Mouse (Mus musculus): ENCODE data around the gene Iqca. TPM values are rescaled to one million over a fixed set of nuclear protein-coding genes. Genes with fewer than 3 reads are reported as not detected.

The Iqca gene
- polyA plus RNA-seq, 1 experiment from 2014 or later: 1.6 TPM

GRCm38 (mm10) chr1:90131982-90132381, 21.2 kb downstream of the Iqca start:
- Histone ChIP-seq H3K4me1 (replicated peaks) (peaks cover 42% of the 10 kb centered on the region), H3K9ac (no peak overlapping the region), H3K4me2 (peak overlapping the region; percentile 6; the same call in 1 of the 2 replicates), H3K27me3 (0 out of 2 replicates have a peak, but pooled peaks cover 4% of the 10 kb centered on the region), H3K27ac (peak overlapping the region; percentile 80), H3K9me3 (no peaks in the 10 kb centered on the region), H3K36me3 (no peaks in the 10 kb centered on the region), H3K4me3 (no peak overlapping the region)
- WGBS: 49% methylated on average over 7 of the region's 7 CpGs
- 0 out of 2 replicates have a peak, but pooled peaks have one; percentile 49 for ATAC-seq (ENCODE audit: low FRiP score)

DNA sequence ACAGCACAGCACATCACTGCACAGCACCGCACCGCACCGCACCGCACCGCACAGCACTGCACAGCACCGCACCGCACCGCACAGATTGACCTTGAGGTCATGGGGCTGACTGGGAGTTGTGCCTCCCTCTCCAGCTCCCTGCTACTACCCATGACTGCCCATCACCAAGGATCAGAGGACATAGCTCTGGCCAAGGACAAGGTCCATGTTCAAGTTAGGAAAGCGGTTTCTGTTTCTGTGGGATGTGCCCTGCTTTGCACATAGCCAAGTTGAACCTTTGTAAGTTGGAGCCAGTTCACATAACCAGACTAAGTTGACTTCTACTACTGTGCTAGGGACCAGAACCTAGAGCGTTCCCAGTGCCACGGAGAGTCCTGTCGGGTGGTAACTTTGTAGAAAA, 28.6 kb downstream of the Iqca start:
- no peaks in the 10 kb centered on the region; the same call in 1 of the 2 replicates for H3K4me1 ChIP-seq (replicated peaks)
- WGBS: 96% methylated on average over 12 of the region's 12 CpGs

GRCm38 (mm10) chr1:90120706-90121105, 32.5 kb downstream of the Iqca start:
- no peak overlapping the region for H3K4me3 ChIP-seq
- no peak overlapping the region for H3K9ac ChIP-seq
- H3K27ac ChIP-seq: no peak overlapping the region
- no peak for ATAC-seq (ENCODE audit: low FRiP score)
- H3K4me1 ChIP-seq (replicated peaks): peaks cover 4% of the 10 kb centered on the region; the same call in 1 of the 2 replicates
- no peaks in the 10 kb centered on the region for H3K9me3 ChIP-seq
- H3K36me3 ChIP-seq: no peaks in the 10 kb centered on the region
- H3K4me2 ChIP-seq: no peak overlapping the region
- H3K27me3 ChIP-seq: no peaks in the 10 kb centered on the region
- 84% methylated on average over 6 of the region's 6 CpGs for WGBS

More for the DNA sequence above, 28.6 kb downstream of the Iqca start:
- ATAC-seq (ENCODE audit: low FRiP score): no peak
- Histone ChIP-seq H3K9ac (no peak overlapping the region), H3K4me2 (no peak overlapping the region), H3K27ac (no peak overlapping the region), H3K36me3 (no peaks in the 10 kb centered on the region), H3K4me3 (no peak overlapping the region), H3K9me3 (no peaks in the 10 kb centered on the region), H3K27me3 (0 out of 2 replicates have a peak, but pooled peaks cover 4% of the 10 kb centered on the region)

- WGBS: 77% methylated on average over 12 of the region's 12 CpGs
- no peak overlapping the region for H3K4me2 ChIP-seq
- no peak overlapping the region for H3K4me3 ChIP-seq
- no peaks in the 10 kb centered on the region for H3K9me3 ChIP-seq
- no peaks in the 10 kb centered on the region for H3K36me3 ChIP-seq
- no peak for ATAC-seq (ENCODE audit: low FRiP score)
- H3K27ac ChIP-seq: no peak overlapping the region
- H3K4me1 ChIP-seq (replicated peaks): peaks cover 4% of the 10 kb centered on the region; the same call in 1 of the 2 replicates
- H3K9ac ChIP-seq: no peak overlapping the region
- H3K27me3 ChIP-seq: no peaks in the 10 kb centered on the region
Observed at GRCm38 (mm10) chr1:90119214-90119613, 34.0 kb downstream of the Iqca start.

- Histone ChIP-seq H3K36me3 (no peaks in the 10 kb centered on the region), H3K4me2 (no peak overlapping the region), H3K4me1 (replicated peaks) (peaks cover 4% of the 10 kb centered on the region; the same call in 1 of the 2 replicates), H3K27ac (no peak overlapping the region), H3K9me3 (no peaks in the 10 kb centered on the region), H3K4me3 (no peak overlapping the region), H3K9ac (no peak overlapping the region), H3K27me3 (no peaks in the 10 kb centered on the region)
- WGBS: 89% methylated on average over 7 of the region's 7 CpGs
- ATAC-seq (ENCODE audit: low FRiP score): no peak
Observed at GRCm38 (mm10) chr1:90117207-90117606, 36.0 kb downstream of the Iqca start.

DNA sequence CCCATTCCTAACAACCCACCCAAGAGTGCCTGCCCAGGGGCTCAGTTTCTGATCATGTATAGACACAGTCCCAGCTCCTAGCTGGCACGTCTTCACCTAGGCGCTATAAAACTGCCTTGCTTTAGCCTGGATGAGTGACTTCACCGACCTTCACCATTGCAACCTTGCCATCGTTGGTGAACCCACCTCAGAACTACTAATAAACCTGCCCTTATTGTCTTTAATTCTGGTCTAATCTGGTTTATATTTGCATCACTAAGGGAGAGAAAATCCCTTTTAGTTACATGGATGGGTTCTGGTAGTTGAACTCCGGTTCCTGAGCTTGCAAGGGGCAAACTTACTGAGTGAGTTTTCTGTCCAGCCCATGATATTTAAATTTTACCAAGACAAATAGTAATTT, 38.6 kb downstream of the Iqca start:
- no peak for ATAC-seq (ENCODE audit: low FRiP score)
- Histone ChIP-seq H3K27me3 (no peaks in the 10 kb centered on the region), H3K27ac (no peak overlapping the region), H3K4me3 (no peak overlapping the region), H3K9me3 (no peaks in the 10 kb centered on the region), H3K4me2 (no peak overlapping the region), H3K4me1 (replicated peaks) (peaks cover 4% of the 10 kb centered on the region; the same call in 1 of the 2 replicates), H3K9ac (no peak overlapping the region), H3K36me3 (no peaks in the 10 kb centered on the region)
- 93% methylated on average over 5 of the region's 5 CpGs for WGBS

DNA sequence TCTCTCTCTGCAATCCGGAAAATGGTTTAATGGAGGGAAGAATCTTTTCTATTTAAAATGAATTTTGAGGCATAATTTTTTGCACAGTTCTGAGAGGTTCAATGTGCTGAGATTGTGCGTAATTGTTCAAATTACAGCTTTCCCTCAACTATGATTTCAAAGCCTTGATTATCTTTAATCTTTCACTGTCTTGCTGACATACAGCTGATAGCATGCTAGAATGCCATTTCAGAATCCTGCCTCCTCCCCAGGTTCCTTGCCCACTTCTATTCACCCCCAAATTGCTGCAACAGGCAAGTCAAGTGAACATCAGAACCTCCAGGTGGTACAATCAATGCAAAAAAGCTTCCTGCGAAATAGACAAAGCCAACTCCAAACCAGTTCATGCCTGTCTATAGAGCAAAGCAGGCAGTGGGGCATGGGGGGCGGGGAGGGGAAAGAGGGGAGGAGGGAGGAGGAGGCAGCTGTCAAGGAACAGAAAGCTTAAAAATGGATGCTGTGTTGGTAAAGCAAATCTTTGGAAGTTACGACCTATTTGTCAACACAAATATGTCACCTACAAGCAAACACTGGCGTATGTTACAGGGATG, 39.5 kb downstream of the Iqca start:
- 91% methylated on average over 6 of the region's 6 CpGs for WGBS
- H3K36me3 ChIP-seq: no peaks in the 10 kb centered on the region
- no peak overlapping the region for H3K27ac ChIP-seq
- H3K27me3 ChIP-seq: no peaks in the 10 kb centered on the region
- no peaks in the 10 kb centered on the region for H3K9me3 ChIP-seq
- no peak overlapping the region for H3K4me2 ChIP-seq
- H3K9ac ChIP-seq: no peak overlapping the region
- ATAC-seq (ENCODE audit: low FRiP score): no peak
- H3K4me3 ChIP-seq: no peak overlapping the region
- peaks cover 4% of the 10 kb centered on the region; the same call in 1 of the 2 replicates for H3K4me1 ChIP-seq (replicated peaks)

DNA sequence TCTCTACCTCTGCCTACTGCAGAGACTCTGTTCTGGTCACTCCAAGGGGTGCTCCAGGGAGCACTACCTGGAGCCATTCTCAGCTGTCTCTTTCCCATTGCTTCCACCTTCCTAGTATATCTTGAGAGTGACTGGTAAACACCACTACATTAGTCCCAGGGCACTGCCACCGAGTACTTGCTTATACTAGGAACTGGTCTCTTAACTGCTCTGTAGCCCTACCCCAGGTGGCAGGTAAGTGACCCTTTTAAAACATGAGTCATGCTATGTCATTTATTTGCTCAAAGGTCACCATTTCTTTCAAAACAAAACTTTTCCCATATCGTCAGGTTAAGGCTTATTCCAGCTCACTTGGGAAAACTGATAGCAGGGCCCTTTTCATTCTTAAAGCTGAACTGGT, 40.5 kb downstream of the Iqca start:
- Histone ChIP-seq H3K9ac (no peak overlapping the region), H3K4me2 (no peak overlapping the region), H3K4me1 (replicated peaks) (peaks cover 4% of the 10 kb centered on the region; the same call in 1 of the 2 replicates), H3K36me3 (no peaks in the 10 kb centered on the region), H3K4me3 (no peak overlapping the region), H3K27me3 (no peaks in the 10 kb centered on the region), H3K27ac (no peak overlapping the region), H3K9me3 (no peaks in the 10 kb centered on the region)
- no peak for ATAC-seq (ENCODE audit: low FRiP score)
- WGBS: 92% methylated on average over 2 of the region's 2 CpGs

DNA sequence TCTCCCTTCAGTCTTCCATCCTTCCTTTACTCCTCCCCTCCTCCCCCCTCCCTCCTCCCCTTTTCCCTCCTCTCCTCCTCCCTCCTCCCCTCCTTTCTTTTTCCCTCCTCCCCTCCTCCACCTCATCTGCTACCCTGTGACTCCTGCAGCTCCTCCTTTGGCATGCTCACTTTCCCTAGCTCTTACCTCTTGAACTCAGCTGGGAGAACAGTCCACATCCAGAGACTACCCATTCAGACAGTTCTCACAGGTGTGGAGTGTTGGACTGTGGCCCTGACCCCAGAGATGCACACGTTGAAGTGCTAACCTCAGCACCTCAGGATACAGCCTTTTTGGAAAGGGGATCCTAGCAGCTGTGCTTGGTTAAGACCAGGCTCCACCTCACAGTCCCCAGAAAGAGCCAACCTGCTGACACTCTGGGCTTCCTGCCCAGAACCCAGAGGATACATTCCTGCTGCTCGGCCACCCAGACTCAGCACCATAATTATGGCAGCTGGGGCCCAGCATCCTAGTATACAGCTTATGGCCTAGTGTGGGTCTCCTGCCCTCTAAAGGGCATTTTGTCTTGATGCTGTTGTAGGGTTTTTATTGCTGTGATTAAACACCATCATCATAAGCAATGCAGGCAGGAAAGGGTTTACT, 41.9 kb downstream of the Iqca start:
- Histone ChIP-seq H3K9ac (no peak overlapping the region), H3K36me3 (no peaks in the 10 kb centered on the region), H3K27me3 (no peaks in the 10 kb centered on the region), H3K27ac (no peak overlapping the region), H3K4me3 (no peak overlapping the region), H3K9me3 (no peaks in the 10 kb centered on the region), H3K4me1 (replicated peaks) (no peaks in the 10 kb centered on the region; the same call in 1 of the 2 replicates), H3K4me2 (no peak overlapping the region)
- WGBS: 65% methylated on average over 2 of the region's 2 CpGs
- ATAC-seq (ENCODE audit: low FRiP score): no peak

- no peaks in the 10 kb centered on the region for H3K9me3 ChIP-seq
Observed at GRCm38 (mm10) chr1:90103896-90104487, 49.2 kb downstream of the Iqca start.

DNA sequence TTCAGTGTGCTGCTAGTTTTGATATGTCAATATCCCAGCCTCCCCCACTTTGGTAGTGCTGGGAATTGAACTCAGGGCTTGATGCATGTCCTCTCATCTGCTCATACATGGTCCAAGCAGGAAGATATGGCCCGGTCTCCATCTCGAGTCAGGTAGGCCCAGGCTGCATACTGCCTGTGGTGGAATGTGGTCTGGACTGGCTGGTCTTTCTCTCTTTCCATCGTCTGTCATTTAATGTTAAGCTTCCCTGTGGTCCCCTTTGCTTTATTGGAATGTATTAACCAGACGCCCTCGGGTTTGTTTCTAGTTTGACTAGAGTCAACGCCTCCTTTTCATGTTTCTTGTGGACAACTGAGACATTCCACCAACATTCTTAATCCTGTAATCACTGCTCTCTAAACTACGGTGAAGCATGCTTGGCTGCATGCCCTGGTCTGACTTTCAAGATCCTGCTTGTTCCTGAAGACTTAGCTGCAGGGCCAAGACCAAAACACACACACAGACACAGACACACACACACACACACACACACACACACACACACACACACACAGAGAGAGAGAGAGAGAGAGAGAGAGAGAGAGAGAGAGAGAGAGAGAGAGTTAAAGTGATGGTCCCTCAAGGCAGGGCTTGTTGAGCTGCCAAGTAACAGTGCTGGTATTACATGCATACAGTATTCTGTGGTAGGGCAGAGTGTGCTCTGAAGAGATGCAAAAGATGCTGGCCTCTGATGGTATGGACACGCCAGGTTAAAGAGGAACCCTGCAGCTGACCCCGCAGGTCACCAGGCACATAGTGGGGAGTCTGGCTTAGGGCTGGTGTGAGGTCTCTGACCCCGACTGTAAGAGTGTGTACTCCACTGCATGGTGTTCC, 52.6 kb downstream of the Iqca start:
- Histone ChIP-seq H3K36me3 (no peaks in the 10 kb centered on the region), H3K27ac (no peak overlapping the region), H3K27me3 (no peaks in the 10 kb centered on the region), H3K4me2 (no peak overlapping the region), H3K9ac (no peak overlapping the region), H3K4me1 (replicated peaks) (no peaks in the 10 kb centered on the region), H3K9me3 (no peaks in the 10 kb centered on the region), H3K4me3 (no peak overlapping the region)
- WGBS: 80% methylated on average over 10 of the region's 10 CpGs
- ATAC-seq (ENCODE audit: low FRiP score): no peak

More at GRCm38 (mm10) chr1:90103896-90104487, 49.2 kb downstream of the Iqca start:
- H3K27ac ChIP-seq: no peak overlapping the region
- H3K4me3 ChIP-seq: no peak overlapping the region
- no peak for ATAC-seq (ENCODE audit: low FRiP score)
- H3K4me2 ChIP-seq: no peak overlapping the region
- WGBS: 69% methylated on average over 8 of the region's 8 CpGs
- no peaks in the 10 kb centered on the region for H3K27me3 ChIP-seq
- H3K4me1 ChIP-seq (replicated peaks): no peaks in the 10 kb centered on the region
- H3K9ac ChIP-seq: no peak overlapping the region
- no peaks in the 10 kb centered on the region for H3K36me3 ChIP-seq

Data from hindbrain, embryonic 13.5 days (tissue).